Mouse (Mus musculus) naive thymus-derived CD4-positive, alpha-beta T cell, adult 2 months (primary cell): ENCODE measurements around the gene Catip.

Experiments
- DNase-seq: peaks from one replicate; pipeline ENCODE4 v3.0.0-alpha.2; 2011; ENCODE audit warnings: low read depth

Gene Catip

DNA sequence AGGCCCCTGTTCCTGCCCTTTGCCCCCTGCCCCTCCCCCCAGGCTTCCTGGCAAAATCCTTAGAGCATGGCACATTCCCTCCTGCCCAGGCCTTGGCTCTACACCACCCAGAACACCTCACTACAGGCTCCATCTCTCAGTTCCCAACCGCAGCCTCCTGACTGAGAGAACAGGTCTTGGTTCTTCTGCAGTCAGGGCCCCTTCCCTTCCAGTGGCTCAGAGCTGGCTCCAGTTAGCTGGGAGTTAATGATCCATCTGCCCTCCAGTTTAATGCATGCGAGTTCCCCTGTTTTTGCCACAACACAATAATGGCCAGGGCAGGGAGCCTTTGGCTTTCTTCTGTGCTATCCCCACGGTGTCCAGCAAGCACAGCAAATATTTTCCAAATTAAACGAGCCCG lies 18.7 kb upstream of the Catip start:
- DNase-seq, result no peak

DNA sequence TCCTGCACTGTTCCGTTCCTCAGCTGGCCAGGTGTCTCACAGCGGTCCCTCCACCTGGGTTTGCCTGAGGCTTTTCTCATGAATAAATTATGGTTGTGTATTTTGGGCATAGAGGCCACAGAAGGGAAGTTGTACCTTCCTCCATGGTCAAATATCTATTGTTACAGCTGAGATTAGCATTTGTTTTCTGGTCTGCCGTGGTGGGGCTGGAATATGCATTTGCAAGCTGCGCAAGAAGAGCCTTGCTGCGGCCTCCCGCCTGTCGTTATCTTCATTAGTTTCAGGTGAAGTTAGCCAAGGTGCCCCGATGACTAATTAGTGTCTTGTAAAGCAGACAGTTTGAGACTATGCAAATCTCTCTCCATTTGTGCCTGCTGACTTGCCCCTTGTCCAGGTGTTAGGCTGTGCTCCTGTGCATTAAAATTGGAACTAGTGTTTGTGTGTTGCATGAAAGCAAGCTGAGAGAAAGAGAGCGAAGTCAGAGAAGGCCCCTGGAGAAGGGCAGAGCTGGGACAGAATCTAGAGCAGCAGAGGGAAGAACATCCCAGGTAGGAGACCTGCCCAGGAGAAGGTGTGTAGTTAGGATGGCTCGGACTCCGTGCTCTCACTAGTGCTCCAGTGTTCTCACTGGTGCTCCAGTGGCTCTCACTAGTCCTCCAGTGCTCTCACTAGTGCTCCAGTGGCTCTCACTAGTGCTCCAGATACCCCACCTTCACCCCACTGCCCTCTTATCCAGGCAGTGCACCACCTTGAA lies 17.6 kb upstream of the Catip start:
- DNase-seq, result no peak

GRCm38 (mm10) chr1:74351185-74351769 lies 10.6 kb upstream of the Catip start:
- DNase-seq, result no peak

GRCm38 (mm10) chr1:74352532-74353096 lies 9.3 kb upstream of the Catip start:
- no peak for DNase-seq

- no peak for DNase-seq
Measured at GRCm38 (mm10) chr1:74353453-74354229, 8.3 kb upstream of the Catip start.

- no peak for DNase-seq
Measured at GRCm38 (mm10) chr1:74357531-74357930, 4.4 kb upstream of the Catip start.

- peak; percentile 23 for DNase-seq
Measured at GRCm38 (mm10) chr1:74359952-74360517, 1.9 kb upstream of the Catip start.

- no peak for DNase-seq
Measured at GRCm38 (mm10) chr1:74362325-74363229, 669 bp downstream of the Catip start.

GRCm38 (mm10) chr1:74363437-74363836 lies 1.5 kb downstream of the Catip start:
- no peak for DNase-seq

DNA sequence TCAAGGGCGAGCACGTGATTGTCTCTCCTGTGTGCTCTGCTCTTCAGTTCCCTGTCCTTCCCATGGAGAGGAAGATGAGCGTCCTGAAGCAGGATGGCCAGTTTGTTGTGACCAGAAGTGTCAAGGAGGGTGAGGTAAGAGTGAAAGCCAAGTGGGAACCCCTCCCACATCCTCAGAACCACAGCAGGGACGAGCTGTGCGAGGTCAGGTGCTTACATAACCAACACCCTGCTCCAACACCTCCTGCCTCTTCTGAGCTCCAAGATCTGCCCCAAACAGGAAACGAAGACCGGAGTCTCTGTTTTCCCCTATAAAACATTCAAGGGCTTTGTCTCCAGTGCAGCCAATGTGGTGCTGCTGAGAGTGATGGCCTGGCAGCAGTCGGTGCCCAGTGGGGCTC lies 2.4 kb downstream of the Catip start:
- no peak for DNase-seq

- DNase-seq, result no peak
Measured at GRCm38 (mm10) chr1:74367886-74368645, 6.2 kb downstream of the Catip start.

DNA sequence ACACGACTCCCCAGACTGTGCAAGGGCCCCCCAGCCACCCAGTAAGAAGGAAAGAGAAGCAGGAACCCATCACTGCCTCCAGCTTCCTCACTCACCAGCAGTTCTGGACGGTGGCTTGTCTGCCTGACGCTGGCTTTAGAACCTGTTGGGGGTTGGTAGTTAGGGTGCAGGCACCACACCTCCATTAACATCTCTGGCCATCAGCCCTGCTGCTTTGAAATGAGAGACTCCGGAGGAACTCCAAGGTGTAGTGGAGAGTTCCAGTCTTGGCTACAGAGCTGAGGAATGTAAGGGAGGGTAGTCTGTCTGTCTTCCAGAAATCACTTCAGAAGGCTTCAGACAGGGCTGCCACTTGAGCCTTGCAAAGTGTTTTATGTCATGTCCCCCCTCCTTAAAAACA lies 8.1 kb downstream of the Catip start:
- DNase-seq, result no peak

GRCm38 (mm10) chr1:74373372-74373771 lies 11.5 kb downstream of the Catip start:
- no peak for DNase-seq

DNA sequence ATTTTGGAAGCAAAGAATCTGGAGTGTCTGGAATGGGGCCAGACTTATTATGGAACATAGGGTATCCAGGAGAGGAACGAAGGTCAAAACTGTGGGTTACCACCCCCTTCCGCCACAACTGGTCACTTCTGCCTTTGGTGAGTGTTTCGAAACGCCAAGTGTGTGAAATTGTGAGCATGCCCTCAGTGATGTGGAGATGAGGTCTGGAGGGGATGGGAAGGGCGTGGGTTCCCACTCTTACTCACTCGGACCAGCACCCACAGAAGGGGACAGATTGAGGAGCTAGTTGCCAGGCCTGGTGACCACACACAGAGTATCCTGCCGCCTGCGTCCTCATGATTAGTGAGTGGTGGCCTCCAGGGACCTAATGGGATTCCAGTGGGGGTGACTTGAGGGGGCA lies 13.1 kb downstream of the Catip start, which contains the start of gene Slc11a1:
Slc11a1 (plus strand) TSS at position 216 of the 400 bp plus-strand sequence.
- no peak for DNase-seq

DNA sequence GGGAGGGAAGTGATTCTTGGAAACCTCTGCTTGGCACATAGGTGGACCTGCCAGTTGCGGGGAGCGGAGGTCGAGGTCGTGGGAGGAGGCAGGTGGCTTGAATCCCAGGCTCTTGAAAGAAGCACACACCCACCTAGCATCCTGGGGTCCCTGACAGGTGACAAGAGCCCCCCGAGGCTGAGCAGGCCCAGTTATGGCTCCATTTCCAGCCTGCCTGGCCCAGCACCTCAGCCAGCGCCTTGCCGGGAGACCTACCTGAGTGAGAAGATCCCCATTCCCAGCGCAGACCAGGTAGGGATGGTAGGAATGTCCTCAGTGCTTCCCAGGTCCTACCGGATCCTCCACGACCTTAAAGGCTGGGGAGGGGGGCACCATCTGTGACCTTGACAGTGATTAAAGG lies 13.7 kb downstream of the Catip start:
- DNase-seq, result no peak

- no peak for DNase-seq
Measured at GRCm38 (mm10) chr1:74376396-74376795, 14.5 kb downstream of the Catip start.

DNA sequence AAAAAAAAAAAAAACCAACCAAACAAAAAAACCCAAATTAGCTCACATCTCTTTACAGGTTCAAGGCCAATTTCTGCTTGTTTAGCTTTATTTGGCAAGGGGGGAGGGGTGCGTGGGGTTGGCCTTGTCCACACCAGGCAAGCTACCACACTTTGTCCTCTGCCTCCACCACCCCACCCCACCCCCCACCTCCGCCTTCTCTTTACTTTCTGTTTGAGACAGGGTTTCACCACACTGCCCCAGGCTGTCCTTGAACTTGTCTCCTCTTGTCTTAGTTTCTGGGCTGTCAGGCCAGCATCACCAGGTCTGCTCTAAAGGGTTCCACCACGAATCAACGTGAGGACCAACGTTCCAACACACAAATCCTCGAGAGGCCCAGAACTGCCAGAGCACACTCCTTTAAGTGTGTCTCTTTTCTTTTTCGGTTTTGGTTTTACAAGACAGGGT lies 17.2 kb downstream of the Catip start:
- no peak for DNase-seq

DNA sequence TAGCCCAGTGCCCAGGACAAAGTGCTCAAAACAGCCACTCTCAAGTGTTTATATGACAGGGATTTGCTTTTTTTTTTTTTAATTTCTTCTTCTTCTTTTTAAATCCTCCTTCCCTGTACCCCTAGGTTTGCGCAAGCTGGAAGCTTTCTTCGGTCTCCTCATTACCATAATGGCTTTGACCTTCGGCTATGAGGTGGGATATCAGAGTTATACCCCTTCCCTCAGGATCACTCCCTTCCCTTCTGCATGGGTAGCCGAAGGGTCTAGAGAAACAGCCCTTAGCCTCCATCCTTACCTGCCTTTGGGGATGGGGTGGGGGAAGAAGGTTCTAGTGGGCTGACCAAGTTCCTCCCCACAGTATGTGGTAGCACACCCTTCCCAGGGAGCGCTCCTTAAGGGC lies 18.6 kb downstream of the Catip start:
- DNase-seq, result no peak

DNA sequence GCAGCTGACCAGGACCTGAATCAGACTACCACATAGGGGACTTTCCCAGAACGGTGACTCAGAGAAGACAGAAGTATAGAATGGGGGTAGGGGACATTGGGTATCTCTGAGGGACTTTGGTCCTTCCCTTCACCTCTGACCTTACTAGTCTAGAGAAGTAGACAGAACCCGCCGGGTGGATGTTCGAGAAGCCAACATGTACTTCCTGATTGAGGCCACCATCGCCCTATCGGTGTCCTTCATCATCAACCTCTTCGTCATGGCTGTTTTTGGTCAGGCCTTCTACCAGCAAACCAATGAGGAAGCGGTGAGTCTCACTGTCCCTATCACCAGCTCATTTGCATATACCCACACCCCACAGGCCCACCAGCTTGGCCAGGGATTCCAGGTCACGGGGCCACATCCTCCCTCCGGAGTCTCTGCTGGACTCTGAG lies 19.7 kb downstream of the Catip start:
- no peak for DNase-seq

GRCm38 (mm10) chr1:74383385-74383784 lies 21.5 kb downstream of the Catip start:
- DNase-seq, result no peak
